Mouse (Mus musculus) MEL (cell line): ENCODE data around the gene Slc32a1. TPM values are rescaled to one million over a fixed set of nuclear protein-coding genes. Genes with fewer than 3 reads are reported as not detected.

Experiments
- DNase-seq: peaks from one replicate; pipeline ENCODE4 v3.0.0; 2011; ENCODE audit warnings: low read depth, low spot score
- H3K27ac ChIP-seq: 2 replicates; pipeline ENCODE4 v1.5.1; 2012; ENCODE audit warnings: low read depth, mild to moderate bottlenecking, control low read depth, low read length, moderate library complexity; ENCODE audit not compliant: control insufficient read depth
- H3K27me3 ChIP-seq, 2 experiments: fragments of 150-350 bp in 1 of 2; sonication (generic) in 1 of 2; 2 replicates each; pipeline ENCODE4 v1.6.1; 2012; ENCODE audit warnings: low read length in 2 of 2, mild to moderate bottlenecking in 2 of 2, improper control_type of control experiment in 1 of 2, moderate library complexity in 1 of 2; ENCODE audit not compliant: insufficient read depth in 2 of 2, control insufficient read depth in 1 of 2
- H3K36me3 ChIP-seq, 2 experiments: 2 replicates each; pipeline ENCODE4 v1.6.1; 2012 to 2014; ENCODE audit warnings: low read length in 2 of 2, improper control_type of control experiment in 1 of 2, inconsistent platforms in 1 of 2, mild to moderate bottlenecking in 1 of 2; ENCODE audit not compliant: insufficient read depth in 2 of 2, control insufficient read depth in 1 of 2
- H3K4me1 ChIP-seq, 2 experiments: fragments of 150-350 bp in 1 of 2; sonication (generic) in 1 of 2; 2 replicates each; pipeline ENCODE4 v1.6.1; 2012; ENCODE audit warnings: low read length in 2 of 2, improper control_type of control experiment in 1 of 2, mild to moderate bottlenecking in 1 of 2; ENCODE audit not compliant: insufficient read depth in 2 of 2, control insufficient read depth in 1 of 2
- H3K4me3 ChIP-seq, 2 experiments: fragments of 150-350 bp in 1 of 2; sonication (generic) in 1 of 2; 2 replicates each; pipeline ENCODE4 v1.5.1; 2012; ENCODE audit warnings: low read depth in 2 of 2, low read length in 2 of 2, mild to moderate bottlenecking in 2 of 2, moderate library complexity in 2 of 2, control low read depth in 1 of 2, improper control_type of control experiment in 1 of 2; ENCODE audit not compliant: control insufficient read depth in 1 of 2, insufficient read depth in 1 of 2
- H3K79me2 ChIP-seq: 2 replicates; pipeline ENCODE4 v1.6.1; 2012; ENCODE audit warnings: mild to moderate bottlenecking, low read length, moderate library complexity; ENCODE audit not compliant: control insufficient read depth, poor library complexity, insufficient read depth
- H3K9ac ChIP-seq: 2 replicates; pipeline ENCODE4 v1.6.1; 2012; ENCODE audit warnings: low read depth, mild to moderate bottlenecking, control low read depth, low read length, moderate library complexity; ENCODE audit not compliant: control insufficient read depth, poor library complexity, severe bottlenecking
- H3K9me3 ChIP-seq: fragments of 150-350 bp; sonication (generic); replicated peaks from 2 replicates; pipeline ENCODE4 v1.6.1; 2012; ENCODE audit warnings: mild to moderate bottlenecking, low read length, improper control_type of control experiment, moderate library complexity; ENCODE audit not compliant: insufficient read depth
- CHD1 ChIP-seq: IDR thresholded peaks from 2 replicates; pipeline ENCODE4 v1.6.1; 2012; ENCODE audit warnings: low read depth, mild to moderate bottlenecking, inconsistent platforms, low read length, improper control_type of control experiment
- E2F4 ChIP-seq: IDR thresholded peaks from 2 replicates; pipeline ENCODE4 v1.6.1; 2011; ENCODE audit warnings: low read depth, low read length, improper control_type of control experiment, borderline replicate concordance
- ELF1 ChIP-seq: IDR thresholded peaks from 2 replicates; pipeline ENCODE4 v1.6.1; 2014; ENCODE audit warnings: low read depth, mild to moderate bottlenecking, inconsistent platforms, low read length, improper control_type of control experiment, moderate library complexity
- GABPA ChIP-seq: IDR thresholded peaks from 2 replicates; pipeline ENCODE4 v1.6.1; 2012; ENCODE audit warnings: low read depth, mild to moderate bottlenecking, inconsistent platforms, low read length, improper control_type of control experiment, moderate library complexity
- GATA1 ChIP-seq: IDR thresholded peaks from 2 replicates; pipeline ENCODE4 v1.6.1; 2011; ENCODE audit warnings: low read depth, low read length, improper control_type of control experiment
- MAFK ChIP-seq: IDR thresholded peaks from 2 replicates; pipeline ENCODE4 v1.6.1; 2011; ENCODE audit warnings: low read depth, mild to moderate bottlenecking, low read length, improper control_type of control experiment, borderline replicate concordance
- MAX ChIP-seq: IDR thresholded peaks from 2 replicates; pipeline ENCODE4 v1.6.1; 2011; ENCODE audit warnings: low read length, improper control_type of control experiment
- MXI1 ChIP-seq: IDR thresholded peaks from 2 replicates; pipeline ENCODE4 v1.6.1; 2011; ENCODE audit warnings: mild to moderate bottlenecking, low read depth, low read length, improper control_type of control experiment
- MYB ChIP-seq: IDR thresholded peaks from 2 replicates; pipeline ENCODE4 v1.6.1; 2011; ENCODE audit warnings: mild to moderate bottlenecking, low read depth, low read length, improper control_type of control experiment
- NRF1 ChIP-seq: IDR thresholded peaks from 2 replicates; pipeline ENCODE4 v1.6.1; 2014; ENCODE audit warnings: low read depth, mild to moderate bottlenecking, inconsistent platforms, low read length, improper control_type of control experiment, moderate library complexity; ENCODE audit not compliant: poor library complexity, insufficient read depth, severe bottlenecking
- POLR2AphosphoS5 ChIP-seq: IDR thresholded peaks from 2 replicates; pipeline ENCODE4 v1.6.1; 2012; ENCODE audit warnings: low read depth, borderline replicate concordance, mild to moderate bottlenecking, inconsistent platforms, low read length, moderate library complexity, mixed read lengths
- RCOR1 ChIP-seq: IDR thresholded peaks from 2 replicates; pipeline ENCODE4 v1.6.1; 2012; ENCODE audit warnings: low read depth, mild to moderate bottlenecking, inconsistent platforms, low read length, improper control_type of control experiment
- SIN3A ChIP-seq: IDR thresholded peaks from 2 replicates; pipeline ENCODE4 v1.6.1; 2012; ENCODE audit warnings: low read length, improper control_type of control experiment, inconsistent platforms
- TBP ChIP-seq: IDR thresholded peaks from 2 replicates; pipeline ENCODE4 v1.8.0; 2011; ENCODE audit warnings: low read depth, low read length, improper control_type of control experiment
- TCF12 ChIP-seq: IDR thresholded peaks from 2 replicates; pipeline ENCODE4 v1.6.1; 2014; ENCODE audit warnings: low read depth, mild to moderate bottlenecking, inconsistent platforms, low read length, improper control_type of control experiment, moderate library complexity
- USF1 ChIP-seq: IDR thresholded peaks from 2 replicates; pipeline ENCODE4 v1.6.1; 2014; ENCODE audit warnings: low read depth, mild to moderate bottlenecking, inconsistent platforms, low read length, improper control_type of control experiment, moderate library complexity
- ZC3H11A ChIP-seq: IDR thresholded peaks from 2 replicates; pipeline ENCODE4 v1.6.1; 2012; ENCODE audit warnings: low read depth, mild to moderate bottlenecking, inconsistent platforms, low read length, improper control_type of control experiment
- ZKSCAN1 ChIP-seq: IDR thresholded peaks from 2 replicates; pipeline ENCODE4 v1.6.1; 2012; ENCODE audit warnings: low read depth, mild to moderate bottlenecking, inconsistent platforms, low read length, improper control_type of control experiment, moderate library complexity
- ZNF384 ChIP-seq: IDR thresholded peaks from 2 replicates; pipeline ENCODE4 v1.6.1; 2012; ENCODE audit warnings: low read depth, mild to moderate bottlenecking, inconsistent platforms, low read length, improper control_type of control experiment
- polyA plus RNA-seq, 2 experiments: library from polyadenylated mRNA; stranded (reverse) in 1 of 2; unstranded in 1 of 2; fragments of >175 nt in 1 of 2; fragments of >200 nt in 1 of 2; gene quantifications; 2 replicates each; pipeline versions ENCODE4 v1.2.1 to v1.2.4; 2012; ENCODE audit warnings: low replicate concordance in 2 of 2, low read depth in 1 of 2; ENCODE audit not compliant: insufficient read length in 2 of 2, insufficient read depth in 1 of 2, missing spikeins in 1 of 2
- total RNA-seq: library from RNA; depleted of rRNA; stranded (reverse); fragments of 300-350 nt; gene quantifications from 2 replicates; pipeline ENCODE4 v1.2.3, GENCODE M21; 2012

The Slc32a1 gene
- total and polyA plus RNA-seq, 3 experiments: not detected

GRCm38 (mm10) chr2:158615702-158616101, 5.1 kb downstream of the Slc32a1 start:
- Histone ChIP-seq H3K36me3 (no peaks in the 10 kb centered on the region), H3K4me1 (no peaks in the 10 kb centered on the region), H3K79me2 (no peaks in the 10 kb centered on the region), H3K9ac (no peak overlapping the region), H3K4me3 (no peak overlapping the region), H3K27me3 (no peaks in the 10 kb centered on the region), H3K9me3 (no peaks in the 10 kb centered on the region), H3K27ac (no peak overlapping the region)
- TF ChIP-seq ZNF384: no peak
- no peak for TF ChIP-seq ZKSCAN1
- no peak for TF ChIP-seq SIN3A
- no peak for TF ChIP-seq ZC3H11A
- no peak for TF ChIP-seq RCOR1
- no peak for TF ChIP-seq MYB
- TF ChIP-seq E2F4: no peak
- no peak for TF ChIP-seq MAFK
- TF ChIP-seq ELF1: no peak
- no peak for TF ChIP-seq NRF1
- no peak for DNase-seq

DNA sequence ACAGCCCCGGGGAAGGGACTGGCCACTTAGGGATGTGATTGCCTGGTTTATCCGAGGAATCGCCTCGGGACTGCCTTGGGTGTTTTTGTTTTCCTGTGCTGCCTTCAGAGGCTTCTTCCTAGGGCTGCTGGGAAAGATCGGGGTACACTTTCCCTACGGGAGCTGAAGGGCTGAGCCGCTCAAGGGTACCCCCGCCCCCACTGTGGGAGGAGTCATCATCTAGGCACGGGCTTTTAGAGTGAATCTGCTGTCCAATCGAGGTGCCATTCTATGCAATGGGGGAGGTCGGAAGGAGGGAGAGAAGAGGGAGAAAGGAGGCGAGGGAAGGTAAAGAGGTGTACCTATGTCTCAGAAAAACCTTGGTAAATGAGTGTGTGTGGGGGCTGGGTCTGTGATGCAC, 5.7 kb downstream of the Slc32a1 start:
- no peak for TF ChIP-seq TCF12
- TF ChIP-seq MYB: no peak
- TF ChIP-seq RCOR1: no peak
- TF ChIP-seq TBP: no peak
- no peak for TF ChIP-seq POLR2AphosphoS5
- TF ChIP-seq MAX: no peak
- TF ChIP-seq ZKSCAN1: no peak
- no peak for TF ChIP-seq GABPA
- TF ChIP-seq USF1: no peak
- no peak for TF ChIP-seq GATA1
- TF ChIP-seq CHD1: no peak
- no peak for TF ChIP-seq MXI1
- no peaks in the 10 kb centered on the region for H3K36me3 ChIP-seq
- DNase-seq: no peak
- H3K9me3 ChIP-seq: no peaks in the 10 kb centered on the region
- H3K27me3 ChIP-seq: no peaks in the 10 kb centered on the region
- H3K9ac ChIP-seq: no peak overlapping the region
- H3K79me2 ChIP-seq: no peaks in the 10 kb centered on the region
- H3K4me3 ChIP-seq: no peak overlapping the region
- no peaks in the 10 kb centered on the region for H3K4me1 ChIP-seq
- H3K27ac ChIP-seq: no peak overlapping the region
